Comparison of ENCODE assay signal across 9 mouse cellular contexts in genomic region chr1:50928776-50929175, GRCm38 (mm10). TPM values are rescaled to one million over a fixed set of nuclear protein-coding genes. Genes with fewer than 3 reads are reported as not detected.
DNase-seq lines count a peak whose midpoint lies in the region; ATAC-seq and TF ChIP-seq lines count a peak whose summit lies in the region.
"Had no signal": no experiment of that assay in that cellular context is flagged by ENCODE, and none has a peak within 500 bp of the region (broad histone marks: within the 10 kb centered on the region; RNA-seq: fewer than 3 reads in every experiment).

No protein-coding gene starts in this region.

- no peak for TF ChIP-seq CTCF in cerebellum, adult 2 months (IDR thresholded peaks at IDR 0.05; ENCODE audit: borderline replicate concordance, insufficient read depth, low read depth, low read length)

- H3K4me2 ChIP-seq in forebrain, embryonic 16.5 days (ENCODE audit: low read length), result peak overlapping the region; percentile 90
- peak overlapping the region; percentile 90 for H3K4me2 ChIP-seq in midbrain, embryonic 13.5 days (replicated peaks)

- H3K9me3 ChIP-seq in forebrain, embryonic 16.5 days (ENCODE audit: control insufficient read depth, low read length), result no peaks in the 10 kb centered on the region
- no peaks in the 10 kb centered on the region for H3K9me3 ChIP-seq in midbrain, embryonic 13.5 days

- TF ChIP-seq POLR2A in cerebellum, adult 2 months (IDR thresholded peaks at IDR 0.05; ENCODE audit: borderline replicate concordance, insufficient read depth, low read length), result no peak

- no peaks in the 10 kb centered on the region for H3K27me3 ChIP-seq in cerebellum, adult 2 months (ENCODE audit: control insufficient read depth, insufficient read depth, low read length)
- no peaks in the 10 kb centered on the region for H3K27me3 ChIP-seq in forebrain, embryonic 16.5 days (replicated peaks; ENCODE audit: control insufficient read depth, insufficient read depth, low read length)
- no peaks in the 10 kb centered on the region for H3K27me3 ChIP-seq in midbrain, embryonic 13.5 days

- peak; percentile 12 for DNase-seq in embryo, embryonic 10.5 days (ENCODE audit: low spot score)
- DNase-seq in embryo, embryonic 9.5 days (ENCODE audit: extremely low spot score), result no peak
- peak; percentile 20 to 22 for DNase-seq in cerebellum, adult 2 months
- no peak for DNase-seq in thymus, adult 18-20 months
- DNase-seq in kidney, postnatal 4 days, result no peak

- H3K4me1 ChIP-seq in cerebellum, adult 2 months (ENCODE audit: control insufficient read depth, insufficient read depth, low read length), result no peaks in the 10 kb centered on the region; the same call in 1 of the 2 replicates
- 0 out of 2 replicates have a peak, but pooled peaks cover 8% of the 10 kb centered on the region for H3K4me1 ChIP-seq in forebrain, embryonic 16.5 days (replicated peaks; ENCODE audit: control insufficient read depth, insufficient read depth, low read length)
- peaks cover 24% of the 10 kb centered on the region for H3K4me1 ChIP-seq in midbrain, embryonic 13.5 days (replicated peaks)

- H3K9ac ChIP-seq in forebrain, embryonic 16.5 days (replicated peaks; ENCODE audit: low read depth, low read length), result peak overlapping the region; percentile 23; the same call in 1 of the 2 replicates
- H3K9ac ChIP-seq in midbrain, embryonic 13.5 days (replicated peaks), result peak overlapping the region; percentile 48; the same call in 1 of the 2 replicates

- H3K4me3 ChIP-seq in cerebellum, adult 2 months (replicated peaks; ENCODE audit: insufficient read depth, low read depth, low read length), result peak overlapping the region; percentile 84
- peak overlapping the region; percentile 74 for H3K4me3 ChIP-seq in forebrain, embryonic 16.5 days (replicated peaks; ENCODE audit: low read length)
- peak overlapping the region; percentile 80 for H3K4me3 ChIP-seq in midbrain, embryonic 13.5 days (replicated peaks)

- no peak overlapping the region for H3K27ac ChIP-seq in cerebellum, adult 2 months (ENCODE audit: insufficient read depth, low read length)
- no peak overlapping the region for H3K27ac ChIP-seq in forebrain, embryonic 16.5 days (ENCODE audit: low read length)
- H3K27ac ChIP-seq in midbrain, embryonic 13.5 days, result no peak overlapping the region
- H3K27ac ChIP-seq: macrophage had no signal

- no peak for ATAC-seq in forebrain, embryonic 16.5 days
- ATAC-seq in midbrain, embryonic 13.5 days, result no peak
- ATAC-seq in inflammation-experienced regulatory T-cells, adult 6 months, result no peak

- 17% methylated on average over 3 of the region's 3 CpGs for WGBS in cerebellum, adult 2 months
- 14% methylated on average over 2 of the region's 3 CpGs for WGBS in forebrain, embryonic 16.5 days
- 18% methylated on average over 3 of the region's 3 CpGs for WGBS in midbrain, embryonic 13.5 days

- H3K36me3 ChIP-seq in forebrain, embryonic 16.5 days (ENCODE audit: control insufficient read depth, insufficient read depth), result no peaks in the 10 kb centered on the region
- H3K36me3 ChIP-seq in midbrain, embryonic 13.5 days, result no peaks in the 10 kb centered on the region

RNA-seq across cellular contexts. Expression of gene Tmeff2, which starts 28.3 kb away (rescaled TPM):
- polyA plus RNA-seq in cerebellum, adult 2 months (2012; rRNA removed), result 62.8 and 67.0 TPM in 2 replicates
- polyA plus RNA-seq in forebrain, embryonic 16.5 days (2015; fragmentation: Nextera tagmentation; extraction: Ambion mirVana), result 36.4 and 46.5 TPM in 2 replicates
- 41.2 TPM in 2 replicates for polyA plus RNA-seq in midbrain, embryonic 13.5 days (2015; fragmentation: Nextera tagmentation; extraction: Ambion mirVana)
- polyA plus RNA-seq in inflammation-experienced regulatory T-cells, adult 6 months (2017; shearing (Covaris generic)), result not detected
- polyA plus RNA-seq: macrophage had no signal

Comparison
In these comparisons a context has a peak if more than half of its experiments do, and no peak if none do; other contexts are left out.
1. DNase-seq: peak in embryo, embryonic 10.5 days (single experiment) and cerebellum, adult 2 months (2 of 2); none in embryo, embryonic 9.5 days (single experiment), thymus, adult 18-20 months (0 of 2) and kidney, postnatal 4 days (0 of 2).
2. RNA of gene Tmeff2, which starts 28.3 kb away (polyA plus RNA-seq): 62.8 to 67.0 TPM in cerebellum, adult 2 months, 36.4 to 46.5 TPM in forebrain, embryonic 16.5 days and 41.2 TPM in midbrain, embryonic 13.5 days; not detected in inflammation-experienced regulatory T-cells, adult 6 months; every median in the first group is over 10 times any median in the second.
3. Peak in every context shown above with its lines, with median percentiles within 50 percentile points of each other: H3K4me3 ChIP-seq.